Mouse (Mus musculus) cerebellum, adult 11 months (tissue): ENCODE measurements at regions not wholly inside any gene's neighbourhood (a gene's known extent, or its start where the extent isn't known, plus 50 kb on each side); places are given as distances from the start of the nearest gene placed in this dataset.

Source experiments
- DNase-seq: peaks from one replicate; pipeline ENCODE4 v3.0.0; 2022

DNA sequence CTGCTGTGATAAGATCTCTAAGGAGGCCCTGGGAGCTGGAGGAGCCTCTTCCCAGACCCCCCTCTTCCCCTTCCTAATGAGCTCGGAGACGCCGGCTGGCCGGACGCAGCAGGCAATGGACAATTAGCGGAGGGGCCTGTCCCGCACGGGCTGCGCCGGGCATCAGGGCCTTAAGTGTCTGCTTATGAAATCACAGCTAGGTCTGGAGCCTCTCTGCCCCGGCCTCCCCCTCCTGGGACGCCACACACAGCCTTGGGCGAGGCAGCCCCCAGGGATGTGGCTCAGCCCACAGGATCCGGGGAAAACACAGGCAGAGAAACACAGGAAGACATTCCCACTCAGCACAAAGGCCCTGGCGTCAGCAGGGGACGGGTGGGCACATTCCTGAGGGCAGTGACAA is 420.6 kb downstream of the Med13l start:
- DNase-seq: no peak

DNA sequence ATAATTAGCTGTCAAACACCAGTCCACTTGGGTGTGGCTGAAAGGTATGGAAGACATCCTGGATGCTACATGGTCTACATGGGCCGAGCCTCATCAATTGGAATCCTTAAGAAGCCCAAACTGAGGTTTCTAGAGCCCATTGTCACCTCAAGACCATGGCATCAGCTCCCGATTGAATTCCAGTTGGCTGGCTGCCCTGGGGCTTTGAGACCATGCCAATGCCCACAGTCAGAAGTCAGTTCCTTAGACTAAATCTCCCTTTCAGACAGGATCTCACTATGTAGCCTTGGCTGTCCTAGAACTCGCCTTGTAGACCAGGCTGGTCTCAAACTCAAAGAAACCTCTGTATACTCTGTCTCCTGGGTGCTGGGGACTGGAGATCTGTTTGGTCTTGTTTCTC is 423.8 kb downstream of the Med13l start:
- no peak for DNase-seq

DNA sequence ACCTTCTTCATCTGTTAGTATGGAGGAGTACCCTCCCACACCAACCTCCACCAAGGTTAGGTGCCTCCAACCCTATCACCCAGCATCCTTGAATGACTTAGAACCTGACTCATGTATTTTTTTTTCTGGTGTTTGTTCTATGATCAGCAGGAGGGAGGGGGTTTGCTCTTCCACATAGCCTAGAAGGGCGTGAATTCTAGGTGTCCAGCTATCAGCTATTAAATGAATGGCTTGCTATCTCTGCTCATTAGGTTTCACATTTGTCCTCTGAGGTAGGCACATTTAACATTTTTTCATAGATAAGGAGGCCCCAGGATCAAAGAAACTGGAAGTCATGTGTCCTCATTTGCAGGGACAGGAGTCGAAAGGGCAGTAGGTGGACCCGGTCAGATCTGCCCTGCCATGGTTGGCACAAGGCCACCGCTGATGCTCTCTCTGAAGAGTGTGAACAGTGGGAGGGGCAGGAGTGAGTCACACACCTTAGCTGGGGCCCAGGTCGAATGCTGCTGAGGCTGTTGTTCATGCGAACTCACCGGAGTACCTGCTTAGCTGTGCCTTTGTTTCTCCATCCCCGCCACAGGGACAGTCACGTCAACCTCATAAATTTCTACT is 424.4 kb downstream of the Med13l start:
- DNase-seq: no peak

DNA sequence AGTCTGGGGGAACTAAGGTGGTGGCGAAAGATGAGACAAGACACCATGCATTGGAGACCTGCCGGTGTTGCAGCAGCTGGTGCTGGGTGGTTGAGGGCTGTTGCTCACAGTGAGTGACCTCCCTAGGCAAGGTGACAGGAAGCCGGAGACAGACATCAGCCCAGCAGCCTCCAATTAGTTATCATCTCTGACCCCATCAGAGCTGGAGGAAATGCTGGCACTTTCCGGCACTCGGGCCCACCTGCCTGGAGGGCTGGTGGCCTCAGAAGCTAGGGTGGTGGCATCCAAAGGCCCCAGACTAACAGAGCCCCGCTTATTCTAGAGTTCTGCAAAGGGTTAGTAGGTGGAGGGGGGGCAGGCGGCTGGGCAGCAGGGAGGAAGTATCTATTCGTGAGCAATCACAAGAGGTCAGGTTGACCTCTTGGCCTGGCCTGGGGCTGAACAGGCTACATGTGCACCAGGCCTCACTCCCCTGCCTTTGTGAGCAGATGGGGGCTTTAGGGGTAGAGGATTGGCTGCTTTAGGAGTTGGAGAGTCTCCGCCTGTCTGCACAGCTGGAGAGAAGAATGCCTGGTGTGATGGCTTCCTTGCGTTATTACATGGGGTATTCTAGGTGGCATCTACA is 427.0 kb downstream of the Med13l start:
- DNase-seq: no peak

DNA sequence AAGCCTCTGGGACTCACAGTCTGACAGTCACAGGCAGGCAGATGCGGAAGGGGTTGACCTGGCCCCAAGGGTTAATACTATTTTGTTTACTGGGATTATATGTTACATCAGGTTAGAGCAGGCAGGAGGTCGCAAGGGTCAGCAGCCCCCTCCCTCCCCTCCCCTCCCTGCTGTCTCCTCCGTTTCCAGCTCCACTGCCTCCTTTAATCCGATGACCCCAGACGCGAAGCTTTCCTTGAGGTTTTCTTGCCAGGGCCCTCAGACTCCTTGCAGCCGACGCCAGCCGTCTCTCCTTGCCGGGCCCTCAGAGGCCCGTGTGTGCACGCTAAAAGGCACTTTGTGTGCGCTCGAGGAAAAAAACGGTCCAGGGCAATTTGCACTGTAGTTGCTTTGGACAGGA is 438.6 kb downstream of the Med13l start:
- no peak for DNase-seq

DNA sequence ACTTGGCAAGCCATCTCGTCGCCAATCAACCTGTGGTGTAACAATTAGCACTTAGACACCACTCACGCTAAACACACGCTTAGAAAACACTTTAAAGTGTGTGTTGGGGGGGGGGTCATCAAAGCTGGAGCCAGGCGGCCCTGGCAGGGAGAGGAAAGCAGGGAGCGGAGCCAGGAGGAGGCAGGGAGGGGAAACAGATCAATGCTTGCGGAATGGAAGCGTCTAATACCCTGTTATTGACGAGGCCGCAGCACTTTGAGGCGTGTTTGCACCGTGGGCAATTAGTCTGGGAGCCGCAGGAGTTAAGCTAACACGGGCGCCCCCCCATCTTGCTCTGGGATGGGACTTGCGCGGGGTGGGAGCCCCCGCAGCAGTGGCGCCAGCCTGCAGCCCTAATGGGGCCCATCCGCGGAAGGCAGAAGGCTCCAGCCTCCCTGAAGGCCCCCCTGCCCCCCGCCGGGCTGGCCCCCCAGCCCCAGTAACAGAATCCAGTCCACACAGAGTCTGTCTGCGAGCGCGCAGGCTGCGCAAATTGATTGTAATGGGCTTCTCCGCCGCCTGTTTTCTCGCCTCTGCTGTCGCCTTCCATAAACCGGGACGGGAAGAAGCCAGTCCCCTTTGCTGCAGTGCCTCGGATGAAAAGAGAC is 445.5 kb downstream of the Med13l start:
- no peak for DNase-seq

DNA sequence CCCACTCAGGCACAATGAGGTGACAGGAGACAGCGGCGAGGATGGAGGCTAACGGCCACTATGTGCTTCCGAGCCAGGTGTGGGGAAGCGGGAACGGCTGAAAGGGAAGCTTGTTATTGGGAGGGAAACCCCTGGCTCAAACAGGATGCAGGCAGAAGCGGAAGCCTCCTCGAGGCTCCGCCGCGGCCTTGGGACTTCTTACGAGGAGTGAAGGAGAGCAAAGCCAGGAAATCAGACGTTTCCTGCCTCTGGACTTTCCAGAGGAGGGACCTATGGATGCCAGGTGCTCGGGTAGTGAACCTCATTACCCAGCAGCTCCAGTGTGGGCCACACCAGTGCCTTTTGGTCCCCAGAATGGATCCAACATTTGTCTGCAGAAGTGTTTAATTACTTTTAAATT is 449.6 kb downstream of the Med13l start:
- DNase-seq: no peak

DNA sequence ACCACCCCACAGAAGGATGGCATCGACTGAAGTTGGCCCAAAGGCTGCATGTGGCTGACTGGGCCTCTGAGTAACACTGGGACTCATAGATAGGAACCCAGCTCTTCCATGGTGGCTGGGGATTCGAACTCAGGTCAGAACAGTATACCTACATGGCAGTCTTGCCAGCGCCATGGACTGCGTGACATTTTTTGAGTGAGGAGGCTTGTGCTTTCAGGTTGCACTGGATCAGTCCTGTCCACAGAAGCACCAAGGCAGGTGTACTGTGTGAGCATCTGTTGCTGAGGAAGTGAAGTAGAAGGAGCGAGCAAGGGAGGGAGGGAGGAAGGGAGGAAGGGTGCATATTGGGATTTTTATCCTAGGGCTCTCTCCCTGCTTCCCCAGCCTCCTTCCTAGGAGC is 454.7 kb downstream of the Med13l start:
- DNase-seq: no peak

DNA sequence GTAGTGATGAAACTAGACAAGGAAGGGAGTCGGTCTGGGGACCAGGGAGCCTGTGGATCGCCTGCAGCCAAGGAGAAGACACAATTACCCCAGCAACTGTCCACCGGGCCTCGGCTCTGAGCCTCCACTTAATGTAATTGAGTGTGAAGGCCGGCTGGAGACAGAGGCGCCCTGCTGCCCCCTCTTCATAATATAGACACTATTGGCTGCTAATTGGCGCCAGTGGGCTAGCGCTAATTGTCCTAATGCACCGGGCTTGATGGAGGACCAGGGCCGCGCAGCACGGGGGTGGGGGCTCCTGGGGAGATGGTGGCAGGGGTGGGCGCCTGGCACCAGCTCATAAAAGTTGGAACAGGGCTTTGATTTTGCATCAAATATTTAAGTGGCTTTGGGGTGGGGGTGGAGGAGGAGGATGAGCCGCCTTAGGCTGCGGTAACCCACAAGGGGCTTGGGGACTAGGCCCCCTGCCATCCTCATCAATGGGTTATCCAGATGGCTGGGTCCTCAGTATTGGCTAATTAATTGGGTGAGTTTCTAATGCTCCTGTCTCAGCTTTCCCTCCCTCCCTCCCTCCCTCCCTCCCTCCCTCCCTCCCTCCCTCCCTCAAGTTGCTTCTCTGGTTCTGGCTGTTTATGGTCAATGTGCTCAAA is 455.3 kb downstream of the Med13l start:
- no peak for DNase-seq

DNA sequence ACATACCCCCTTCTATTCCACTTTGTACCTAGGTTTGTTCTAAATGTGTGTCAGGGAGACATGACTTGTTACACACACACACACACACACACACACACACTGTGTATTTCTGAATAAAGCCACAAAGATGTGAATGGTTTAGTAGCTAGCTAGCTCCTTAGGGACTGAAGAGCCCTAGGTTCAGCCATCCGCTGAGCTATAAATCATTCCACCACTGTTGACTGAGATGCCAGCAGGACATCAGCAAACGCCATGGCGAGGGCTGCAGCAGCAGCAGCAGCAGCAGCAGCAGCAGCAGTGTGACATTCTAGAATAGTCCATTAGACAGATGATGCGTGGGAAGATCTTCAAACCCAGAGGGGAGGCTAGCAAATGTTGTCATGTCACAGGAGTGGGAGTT is 455.9 kb downstream of the Med13l start:
- no peak for DNase-seq

DNA sequence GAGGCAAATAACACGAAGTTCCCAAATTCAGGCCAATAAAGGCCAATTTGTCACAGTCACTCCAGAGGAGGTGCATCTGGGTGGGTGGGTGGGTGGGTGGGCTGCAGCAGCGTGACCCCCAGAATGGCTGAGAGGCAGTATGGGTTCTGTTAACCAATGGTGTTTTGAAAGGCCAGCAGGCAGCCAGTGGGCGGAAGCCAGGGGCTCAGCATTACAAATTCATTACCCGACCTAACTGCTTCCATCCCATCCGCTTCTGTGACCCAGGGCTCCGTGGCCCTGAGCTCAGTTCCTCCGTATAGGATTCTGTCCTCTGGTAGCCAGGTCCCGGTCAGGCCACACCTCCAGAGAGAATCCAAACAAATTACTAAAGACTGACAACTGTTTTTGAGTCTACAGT is 463.5 kb downstream of the Med13l start:
- DNase-seq: no peak

DNA sequence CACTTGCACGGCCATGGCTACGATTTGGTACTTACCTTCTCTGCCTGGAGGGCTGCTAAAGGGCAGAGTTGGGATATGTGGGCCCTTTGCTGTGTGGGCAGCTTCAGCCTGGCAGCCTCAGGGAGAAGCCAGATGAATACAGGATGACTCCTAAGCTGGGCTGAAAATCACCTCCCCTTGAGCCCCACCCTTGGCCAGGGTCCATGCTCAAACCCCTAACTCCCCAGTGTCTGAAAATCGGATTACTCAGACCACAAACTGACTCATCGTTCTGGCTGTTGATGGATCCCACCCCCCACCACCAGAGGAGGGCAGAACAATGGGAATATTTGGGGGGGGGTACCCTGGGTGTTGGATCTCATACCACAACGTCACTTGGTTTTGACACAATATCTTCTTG is 471.6 kb downstream of the Med13l start:
- no peak for DNase-seq

DNA sequence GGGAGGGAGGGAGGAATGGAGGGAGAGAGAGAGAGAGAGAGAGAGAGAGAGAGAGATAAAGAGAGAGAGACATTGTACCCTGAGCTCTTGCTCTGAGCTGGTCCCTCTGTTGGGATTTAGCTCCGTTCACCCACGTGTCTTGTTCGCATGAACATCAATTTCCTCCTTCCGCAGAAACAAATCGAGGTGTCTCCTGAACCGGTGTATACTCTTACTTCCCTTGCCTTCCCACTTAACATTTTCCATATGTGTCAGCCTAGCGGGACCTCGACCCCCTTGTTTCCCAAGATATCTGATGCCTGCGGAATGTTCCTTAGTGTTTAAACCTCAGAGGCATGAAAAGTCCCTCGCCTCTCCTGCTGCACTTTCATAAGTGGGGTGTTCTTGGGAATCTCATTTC is 484.1 kb downstream of the Med13l start:
- no peak for DNase-seq

DNA sequence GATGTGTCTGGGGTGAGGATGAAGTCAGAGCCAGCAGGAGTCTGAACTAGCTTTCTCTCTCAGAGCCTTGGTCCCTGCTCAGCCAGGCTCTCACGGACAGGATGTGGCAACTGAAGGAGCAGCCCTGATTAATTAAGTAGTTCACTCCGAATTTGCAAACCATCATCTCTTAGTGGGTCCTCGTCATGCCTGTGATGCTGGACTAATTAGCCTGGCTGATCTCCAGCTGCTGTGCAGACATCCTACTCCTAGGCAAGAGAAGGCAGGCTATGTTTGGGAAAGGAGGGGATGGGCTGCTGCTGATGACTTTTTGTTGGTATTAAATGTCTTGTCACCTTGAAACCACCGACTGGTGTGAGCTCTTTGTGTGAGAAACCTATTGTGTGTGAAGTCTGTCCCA is 487.1 kb downstream of the Med13l start:
- no peak for DNase-seq

DNA sequence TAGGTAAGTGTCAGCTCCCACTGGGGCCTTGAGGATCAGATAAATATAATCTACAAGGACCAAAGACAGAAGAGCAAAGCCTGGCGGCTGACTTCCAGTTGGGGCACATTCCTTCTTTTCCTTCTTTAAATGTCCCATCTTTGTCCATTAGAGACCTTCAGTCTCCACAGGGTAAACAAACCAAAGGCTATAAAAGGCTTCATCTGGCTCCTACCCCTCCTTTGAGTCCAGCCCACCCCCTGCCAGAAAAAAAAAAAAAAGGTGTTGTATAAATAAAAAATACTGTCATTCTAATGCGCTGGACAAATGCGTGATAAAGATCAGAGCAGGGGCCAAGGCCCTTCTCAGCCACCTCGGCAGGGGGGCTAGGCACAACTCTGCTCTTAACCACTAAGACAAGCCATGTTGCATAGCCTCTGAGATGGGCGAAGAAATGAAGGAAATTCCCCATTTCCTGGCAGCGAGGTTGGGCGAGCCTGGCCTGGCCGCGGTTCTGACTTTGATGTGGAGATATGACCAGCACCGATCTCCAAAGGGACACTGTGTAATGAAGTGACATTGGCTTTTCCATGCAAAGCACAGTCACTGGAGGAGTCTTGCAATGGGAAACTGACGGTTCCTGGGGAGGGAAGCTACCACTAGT is 492.0 kb downstream of the Med13l start:
- no peak for DNase-seq

DNA sequence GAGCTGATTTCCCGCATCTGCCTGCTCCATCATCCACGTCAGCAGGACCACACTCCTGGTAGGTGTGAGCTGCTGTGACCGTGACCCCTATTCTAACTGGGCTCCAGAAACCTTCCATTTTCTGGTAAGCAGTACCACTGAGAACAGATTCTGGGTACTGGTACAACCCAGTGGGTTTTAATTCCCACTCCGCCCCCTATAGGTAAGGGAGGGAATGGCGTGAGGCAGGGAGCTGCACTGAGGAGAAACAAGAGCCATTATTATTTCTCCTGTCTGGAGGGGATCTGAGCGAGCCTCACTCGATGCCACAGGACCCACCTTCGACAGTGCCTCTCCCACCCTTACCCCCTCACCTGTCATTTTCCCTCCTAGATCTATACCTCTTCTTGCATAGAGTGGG is 493.3 kb downstream of the Med13l start:
- DNase-seq: no peak

DNA sequence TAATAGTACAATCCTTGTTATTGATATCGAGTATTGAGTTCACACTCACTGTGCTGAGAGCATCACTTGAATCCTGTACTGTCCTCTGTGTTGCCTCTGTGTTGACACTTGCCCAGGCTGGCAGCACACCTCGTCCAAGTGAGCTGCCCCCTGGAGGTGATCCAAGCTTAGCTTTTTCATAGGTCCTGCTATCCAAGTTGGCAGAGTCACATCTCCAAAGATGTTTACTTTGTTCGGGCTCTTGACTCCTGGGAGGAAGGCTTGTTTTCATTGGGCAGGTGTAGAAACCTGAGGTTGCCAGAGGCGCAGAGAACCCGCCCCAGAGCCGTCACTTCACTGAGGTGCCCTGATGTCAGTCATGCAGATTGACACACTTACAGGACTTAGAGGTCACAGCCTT is 493.9 kb downstream of the Med13l start:
- DNase-seq: no peak

DNA sequence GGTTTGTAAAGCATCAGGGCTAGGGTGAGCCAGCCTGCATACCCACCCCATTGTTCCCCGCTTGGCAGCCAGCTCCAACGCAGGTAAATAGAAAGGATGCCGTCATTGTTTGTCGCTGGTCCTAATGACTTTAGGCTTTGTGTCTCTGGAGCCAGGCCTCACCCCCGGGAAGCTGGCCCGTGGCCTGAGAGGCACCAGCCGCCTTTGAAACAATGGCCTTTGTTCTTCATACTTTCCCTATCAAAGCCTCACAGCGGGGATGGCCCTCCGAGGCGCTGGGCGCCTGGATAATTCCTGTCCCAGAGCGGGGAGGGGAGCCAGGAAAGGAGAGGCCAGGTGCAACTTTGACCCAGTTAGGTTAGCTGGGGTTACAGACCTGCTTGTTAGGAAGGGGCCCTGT is 495.0 kb downstream of the Med13l start:
- DNase-seq: peak; percentile 12

DNA sequence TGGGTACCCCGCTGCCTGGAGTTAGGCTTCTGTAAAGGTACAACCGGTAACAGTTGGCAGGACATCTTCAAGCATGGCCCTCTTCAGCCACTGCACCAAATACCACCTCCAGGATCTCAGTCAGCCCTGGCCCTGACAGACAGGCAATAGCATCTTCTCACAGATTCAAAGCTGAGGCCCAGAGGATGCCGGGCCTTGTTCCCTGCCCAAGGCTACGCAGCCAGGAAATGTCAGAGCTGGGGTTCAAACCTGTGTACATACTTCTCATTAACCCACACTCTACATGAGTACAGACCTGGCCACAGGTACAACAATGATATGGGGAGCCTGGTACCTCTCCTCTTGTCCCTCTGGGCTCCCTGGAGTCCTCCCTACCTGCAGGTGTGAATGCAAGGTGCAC is 497.3 kb downstream of the Med13l start:
- no peak for DNase-seq

DNA sequence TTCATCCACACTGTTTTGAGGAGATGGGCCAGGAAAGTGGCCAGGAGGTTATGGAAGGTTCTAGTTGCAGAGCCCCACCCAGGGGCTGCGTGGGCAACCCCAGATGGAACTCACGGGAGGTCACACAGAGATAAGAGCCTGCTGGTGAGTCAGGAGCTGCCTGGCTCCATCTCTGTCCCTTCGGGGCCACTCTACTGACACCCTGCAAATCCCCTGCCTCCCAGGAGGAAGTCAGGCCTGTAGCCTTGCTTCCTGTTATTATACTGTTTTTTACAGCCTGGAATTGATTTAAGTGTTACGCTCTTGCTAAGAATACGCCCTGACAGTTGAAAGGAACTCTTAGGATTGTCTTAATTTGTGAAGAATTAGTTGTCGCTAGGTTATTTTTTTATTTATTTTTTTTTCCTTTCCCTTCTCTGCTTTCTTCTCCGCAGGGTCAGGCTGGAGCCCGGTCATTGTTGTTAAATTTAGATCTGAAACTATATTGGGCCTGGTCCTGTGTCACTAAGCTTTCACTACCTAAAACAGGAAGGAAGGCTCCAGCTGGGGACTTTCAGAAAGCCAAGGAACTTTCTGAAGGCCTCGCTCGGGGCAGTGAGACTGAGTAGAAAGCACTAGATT is 497.9 kb downstream of the Med13l start:
- DNase-seq: no peak

DNA sequence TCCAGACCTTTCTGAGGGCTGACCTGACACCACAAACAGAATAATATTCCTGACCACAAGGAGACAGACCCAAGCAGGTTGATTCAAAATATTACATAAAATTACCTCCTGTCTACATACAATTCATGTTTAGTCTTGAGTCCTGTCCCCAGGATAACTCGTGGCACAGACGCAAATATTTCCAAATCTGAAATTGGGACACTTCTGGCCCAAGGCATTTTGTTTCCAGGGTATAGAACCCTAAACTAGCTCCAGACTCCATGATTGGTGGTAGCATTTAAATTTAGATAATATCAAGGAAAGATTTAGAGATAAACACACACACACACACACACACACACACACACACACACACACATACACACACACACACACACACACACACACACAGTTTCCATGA is 498.7 kb downstream of the Med13l start:
- DNase-seq: no peak

DNA sequence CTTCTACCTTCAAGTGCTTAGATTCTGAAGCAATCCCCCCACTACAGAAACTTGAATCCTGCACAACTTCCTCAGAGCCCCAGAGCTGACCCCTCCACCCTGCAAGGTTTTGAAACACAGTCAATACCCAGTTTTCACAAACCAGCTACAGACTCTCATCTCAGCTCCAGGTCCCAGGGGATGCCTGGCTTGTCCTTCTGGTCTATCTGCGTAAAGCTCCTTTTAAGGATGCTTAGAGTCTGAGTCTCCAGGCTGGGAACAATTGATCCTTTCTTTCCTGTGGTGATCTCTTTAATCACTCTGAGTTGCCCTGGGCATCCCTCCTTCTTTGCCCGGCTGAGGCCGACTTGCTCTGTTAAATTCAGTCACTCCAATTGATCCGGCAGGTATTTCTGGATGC is 500.4 kb downstream of the Med13l start:
- no peak for DNase-seq

DNA sequence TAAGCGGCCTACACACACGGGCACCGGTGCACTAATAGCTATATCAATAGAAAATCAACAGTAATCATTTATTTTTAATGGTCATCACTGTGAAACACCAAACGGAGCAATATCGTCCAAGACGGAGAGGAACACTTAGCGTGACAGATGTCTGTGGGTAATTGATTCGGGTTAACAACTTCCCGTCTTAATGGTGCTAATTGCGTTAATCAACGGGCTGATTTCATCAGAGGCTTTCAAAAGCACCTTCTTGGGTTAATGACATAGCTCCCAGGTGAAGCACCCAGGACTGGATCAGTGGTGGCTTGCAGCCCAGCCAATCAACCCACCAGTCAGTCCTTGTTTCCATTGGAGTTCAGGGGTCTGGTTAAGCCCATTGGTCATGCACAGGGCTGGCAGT is 502.0 kb downstream of the Med13l start:
- no peak for DNase-seq
